Mouse (Mus musculus) urinary bladder, postnatal 4 days (tissue): Measurements from ENCODE around the gene 4930583I09Rik.

Experiments used
- DNase-seq, 2 experiments: peaks; one replicate each; pipeline ENCODE4 v3.0.0; 2021 to 2022; ENCODE audit warnings: low spot score in 2 of 2

4930583I09Rik gene

GRCm38 (mm10) chr17:64802168-64802955 is 33.5 kb downstream of the 4930583I09Rik start:
- no peak for DNase-seq

- DNase-seq: no peak
Measured at GRCm38 (mm10) chr17:64792623-64793022, 43.2 kb downstream of the 4930583I09Rik start.

GRCm38 (mm10) chr17:64792076-64792475 is 43.8 kb downstream of the 4930583I09Rik start:
- no peak for DNase-seq

GRCm38 (mm10) chr17:64789175-64789574 is 46.7 kb downstream of the 4930583I09Rik start:
- no peak for DNase-seq

- no peak for DNase-seq
Measured at GRCm38 (mm10) chr17:64788301-64788700, 47.6 kb downstream of the 4930583I09Rik start.

- no peak for DNase-seq
Measured at GRCm38 (mm10) chr17:64785961-64786360, 49.9 kb downstream of the 4930583I09Rik start.
